Mouse (Mus musculus) liver, adult 2 months (tissue): ENCODE data around the gene Begain. TPM values are rescaled to one million over a fixed set of nuclear protein-coding genes. Genes with fewer than 3 reads are reported as not detected.

Source experiments
- DNase-seq: peaks from one replicate; pipeline ENCODE4 v3.0.0-alpha.2; 2011; ENCODE audit warnings: low read depth, low spot score; ENCODE audit errors: extremely low read depth
- H3K27ac ChIP-seq: fragments of 200-500 bp; replicated peaks from 2 replicates; pipeline ENCODE4 v1.5.1; 2012; ENCODE audit warnings: low read depth, mild to moderate bottlenecking, control low read depth, inconsistent platforms, low read length; ENCODE audit not compliant: insufficient read depth
- H3K27me3 ChIP-seq: fragments of 200-500 bp; 2 replicates; pipeline ENCODE4 v1.6.1; 2012; ENCODE audit warnings: mild to moderate bottlenecking, moderate library complexity, low read length, inconsistent platforms; ENCODE audit not compliant: control insufficient read depth, insufficient read depth
- H3K36me3 ChIP-seq: fragments of 200-500 bp; 2 replicates; pipeline ENCODE4 v1.6.1; 2012; ENCODE audit warnings: low read length, inconsistent platforms; ENCODE audit not compliant: control insufficient read depth, insufficient read depth
- H3K4me1 ChIP-seq: fragments of 200-500 bp; 2 replicates; pipeline ENCODE4 v1.6.1; 2011; ENCODE audit warnings: low read length; ENCODE audit not compliant: control insufficient read depth, insufficient read depth
- H3K4me3 ChIP-seq: fragments of 200-500 bp; 2 replicates; pipeline ENCODE4 v1.5.1; 2011; ENCODE audit warnings: low read depth, mild to moderate bottlenecking, control low read depth, low read length, moderate library complexity; ENCODE audit not compliant: insufficient read depth
- H3K79me2 ChIP-seq: fragments of 200-500 bp; 2 replicates; pipeline ENCODE4 v1.6.1; 2012; ENCODE audit warnings: inconsistent platforms, mild to moderate bottlenecking, low read length, moderate library complexity; ENCODE audit not compliant: control insufficient read depth, insufficient read depth
- H3K9ac ChIP-seq: fragments of 200-500 bp; 2 replicates; pipeline ENCODE4 v1.6.1; 2012; ENCODE audit warnings: low read depth, mild to moderate bottlenecking, control low read depth, inconsistent platforms, low read length
- CTCF ChIP-seq: fragments of 200-500 bp; IDR thresholded peaks from 2 replicates; pipeline ENCODE4 v1.5.1; 2011; ENCODE audit warnings: low read depth, low read length, control low read depth
- POLR2A ChIP-seq: fragments of 200-500 bp; IDR thresholded peaks from 2 replicates; pipeline ENCODE4 v1.6.1; 2011; ENCODE audit warnings: low read length, control low read depth; ENCODE audit not compliant: insufficient read depth; ENCODE audit errors: extremely low read depth
- WGBS: fragments of 180-500 bp; shearing (Covaris S2); methylation state at CpG from one replicate; pipeline ENCODE4 v1.1.7; 2018; 5-methylcytosine and 5-hydroxymethylcytosine counted together
- polyA plus RNA-seq: library from polyadenylated mRNA; depleted of rRNA; stranded (reverse); fragments of >200 nt; gene quantifications from 2 replicates; pipeline ENCODE4 v1.2.3, GENCODE M21; 2012
- total RNA-seq: library from RNA; depleted of rRNA; stranded (reverse); fragments of >200 nt; gene quantifications from 2 replicates; pipeline ENCODE4 v1.2.3, GENCODE M21; 2014

Gene Begain
- total and polyA plus RNA-seq, 2 experiments: not detected

- Histone ChIP-seq H3K4me1 (no peaks in the 10 kb centered on the region), H3K9ac (no peak overlapping the region), H3K27me3 (no peaks in the 10 kb centered on the region), H3K36me3 (no peaks in the 10 kb centered on the region), H3K79me2 (no peaks in the 10 kb centered on the region), H3K4me3 (no peak overlapping the region), H3K27ac (no peak overlapping the region)
- TF ChIP-seq POLR2A (no peak), CTCF (no peak)
- DNase-seq: no peak
- 81% methylated on average over 3 of the region's 3 CpGs for WGBS
Observed at GRCm38 (mm10) chr12:109083476-109083875, 15.5 kb upstream of the Begain start.

- TF ChIP-seq CTCF (no peak), POLR2A (no peak)
- no peaks in the 10 kb centered on the region for H3K79me2 ChIP-seq
- no peaks in the 10 kb centered on the region for H3K36me3 ChIP-seq
- no peak for DNase-seq
- 68% methylated on average over 6 of the region's 6 CpGs for WGBS
- no peak overlapping the region for H3K4me3 ChIP-seq
- no peaks in the 10 kb centered on the region for H3K27me3 ChIP-seq
- no peak overlapping the region for H3K9ac ChIP-seq
- H3K4me1 ChIP-seq: no peaks in the 10 kb centered on the region
- no peak overlapping the region for H3K27ac ChIP-seq
Observed at GRCm38 (mm10) chr12:109077036-109077435, 9.0 kb upstream of the Begain start.

- no peaks in the 10 kb centered on the region for H3K36me3 ChIP-seq
- H3K27ac ChIP-seq: no peak overlapping the region
- H3K4me3 ChIP-seq: no peak overlapping the region
- no peaks in the 10 kb centered on the region for H3K4me1 ChIP-seq
- H3K79me2 ChIP-seq: no peaks in the 10 kb centered on the region
- DNase-seq: no peak
- WGBS: 70% methylated on average over 2 of the region's 2 CpGs
- H3K9ac ChIP-seq: no peak overlapping the region
- no peak for TF ChIP-seq POLR2A
- no peak for TF ChIP-seq CTCF
- H3K27me3 ChIP-seq: no peaks in the 10 kb centered on the region
Observed at GRCm38 (mm10) chr12:109074777-109075285, 6.8 kb upstream of the Begain start.

- Histone ChIP-seq H3K9ac (no peak overlapping the region), H3K27ac (no peak overlapping the region), H3K27me3 (no peaks in the 10 kb centered on the region), H3K4me3 (no peak overlapping the region), H3K4me1 (no peaks in the 10 kb centered on the region), H3K79me2 (no peaks in the 10 kb centered on the region), H3K36me3 (no peaks in the 10 kb centered on the region)
- 74% methylated on average over 6 of the region's 6 CpGs for WGBS
- no peak for TF ChIP-seq CTCF
- TF ChIP-seq POLR2A: no peak
- no peak for DNase-seq
Observed at GRCm38 (mm10) chr12:109074106-109074505, 6.1 kb upstream of the Begain start.

- WGBS: 87% methylated on average over 13 of the region's 13 CpGs
- no peak overlapping the region for H3K4me3 ChIP-seq
Observed at GRCm38 (mm10) chr12:109071248-109071647, 3.2 kb upstream of the Begain start.

GRCm38 (mm10) chr12:109069751-109070150, 1.7 kb upstream of the Begain start:
- TF ChIP-seq POLR2A: no peak
- TF ChIP-seq CTCF: no peak
- Histone ChIP-seq H3K27ac (no peak overlapping the region), H3K4me1 (no peaks in the 10 kb centered on the region), H3K27me3 (peaks cover 5% of the 10 kb centered on the region; the same call in 1 of the 2 replicates), H3K9ac (no peak overlapping the region), H3K79me2 (no peaks in the 10 kb centered on the region), H3K4me3 (no peak overlapping the region), H3K36me3 (no peaks in the 10 kb centered on the region)
- DNase-seq: no peak
- WGBS: 25% methylated on average over 2 of the region's 2 CpGs

More at GRCm38 (mm10) chr12:109071248-109071647, 3.2 kb upstream of the Begain start:
- Histone ChIP-seq H3K36me3 (no peaks in the 10 kb centered on the region), H3K9ac (no peak overlapping the region), H3K4me1 (no peaks in the 10 kb centered on the region), H3K27me3 (peaks cover 5% of the 10 kb centered on the region; the same call in 1 of the 2 replicates), H3K79me2 (no peaks in the 10 kb centered on the region), H3K27ac (no peak overlapping the region)
- TF ChIP-seq CTCF: no peak
- TF ChIP-seq POLR2A: no peak
- no peak for DNase-seq
